In genomic region chr9:115512835-115513629, GRCm38 (mm10) we compare ENCODE assay signal across 17 mouse cellular contexts.
A peak's percentile ranks its signal among the peaks of the same experiment; 100 is the strongest.
DNase-seq lines count a peak whose midpoint lies in the region; ATAC-seq lines count a peak whose summit lies in the region.
"Had no signal": no experiment of that assay in that cellular context is flagged by ENCODE, and none has a peak within 500 bp of the region (broad histone marks: within the 10 kb centered on the region; RNA-seq: fewer than 3 reads in every experiment).

No protein-coding gene starts in this region.

- peaks cover 4% of the 10 kb centered on the region; the same call in 1 of the 2 replicates for H3K9me3 ChIP-seq in liver, embryonic 11.5 days (ENCODE audit: control insufficient read depth, low read length)
- peaks cover 14% of the 10 kb centered on the region; the same call in 1 of the 2 replicates for H3K9me3 ChIP-seq in embryonic facial prominence, embryonic 10.5 days
- peaks cover 54% of the 10 kb centered on the region for H3K9me3 ChIP-seq in megakaryocyte, embryonic 14.5 days

- ATAC-seq in liver, embryonic 11.5 days (replicated peaks; ENCODE audit: low FRiP score), result no peak
- peak; percentile 68 for ATAC-seq in common myeloid progenitor, adult 5-6 weeks (replicated peaks; ENCODE audit: low read depth, poor library complexity, severe bottlenecking)
- ATAC-seq: activated CD4-positive, CD25-positive, alpha-beta regulatory T cell, adult 4 months had no signal

- no peaks in the 10 kb centered on the region for H3K36me3 ChIP-seq in liver, embryonic 11.5 days (ENCODE audit: control insufficient read depth, insufficient read depth, low read length)
- no peaks in the 10 kb centered on the region for H3K36me3 ChIP-seq in embryonic facial prominence, embryonic 10.5 days (replicated peaks)
- peaks cover 2% of the 10 kb centered on the region for H3K36me3 ChIP-seq in megakaryocyte, embryonic 14.5 days (replicated peaks; ENCODE audit: low read length)
- H3K36me3 ChIP-seq: heart, embryonic 13.5 days; hindbrain, embryonic 12.5 days had no signal

- 67% methylated on average over 16 of the region's 16 CpGs for WGBS in liver, embryonic 11.5 days
- 63% methylated on average over 16 of the region's 16 CpGs for WGBS in embryonic facial prominence, embryonic 10.5 days

- DNase-seq in liver, result peak; percentile 39
- no peak for DNase-seq in liver, embryonic 11.5 days (ENCODE audit: low spot score)
- DNase-seq in embryonic facial prominence, embryonic 10.5 days (ENCODE audit: low spot score), result peak; percentile 12
- no peak for DNase-seq in gastrocnemius, adult 8-10 months (ENCODE audit: low spot score in 2 of 2)
- no peak for DNase-seq in cerebellum, adult 9-10 months
- DNase-seq in layer of hippocampus, adult 9-11 months, result no peak
- DNase-seq: cerebellum, postnatal 14 days; kidney, adult 11 months; kidney, postnatal 36 days; left cerebral cortex, postnatal 4 days; lung, postnatal 36 days had no signal

- H3K4me1 ChIP-seq in liver, embryonic 11.5 days (replicated peaks; ENCODE audit: control insufficient read depth, insufficient read depth, low read length), result no peaks in the 10 kb centered on the region
- H3K4me1 ChIP-seq in embryonic facial prominence, embryonic 10.5 days, result peaks cover 7% of the 10 kb centered on the region
- H3K4me1 ChIP-seq in megakaryocyte, embryonic 14.5 days, result peaks cover 22% of the 10 kb centered on the region
- H3K4me1 ChIP-seq: heart, embryonic 13.5 days; hindbrain, embryonic 12.5 days had no signal

- H3K4me2 ChIP-seq in liver, embryonic 11.5 days, result no peak overlapping the region
- H3K4me2 ChIP-seq: heart, embryonic 13.5 days; hindbrain, embryonic 12.5 days had no signal

- no peak overlapping the region for H3K9ac ChIP-seq in liver, embryonic 11.5 days (ENCODE audit: low read depth, low read length)
- H3K9ac ChIP-seq: heart, embryonic 13.5 days; hindbrain, embryonic 12.5 days had no signal

- no peaks in the 10 kb centered on the region for H3K27me3 ChIP-seq in liver, embryonic 11.5 days (replicated peaks; ENCODE audit: control insufficient read depth, insufficient read depth, low read length)
- no peaks in the 10 kb centered on the region for H3K27me3 ChIP-seq in embryonic facial prominence, embryonic 10.5 days (replicated peaks; ENCODE audit: low read depth, poor library complexity, severe bottlenecking)
- peaks cover 12% of the 10 kb centered on the region for H3K27me3 ChIP-seq in megakaryocyte, embryonic 14.5 days (replicated peaks)
- H3K27me3 ChIP-seq: heart, embryonic 13.5 days; hindbrain, embryonic 12.5 days had no signal

- H3K27ac ChIP-seq in liver, embryonic 11.5 days (ENCODE audit: low read depth, low read length), result no peak overlapping the region
- H3K27ac ChIP-seq in embryonic facial prominence, embryonic 10.5 days (replicated peaks), result no peak overlapping the region
- H3K27ac ChIP-seq: heart, embryonic 13.5 days; hindbrain, embryonic 12.5 days had no signal

- no peak overlapping the region for H3K4me3 ChIP-seq in liver, embryonic 11.5 days (ENCODE audit: low read depth, low read length)
- H3K4me3 ChIP-seq in embryonic facial prominence, embryonic 10.5 days, result no peak overlapping the region
- peak overlapping the region; percentile 70 for H3K4me3 ChIP-seq in megakaryocyte, embryonic 14.5 days (replicated peaks)
- H3K4me3 ChIP-seq: heart, embryonic 13.5 days; hindbrain, embryonic 12.5 days; myocyte had no signal

Comparison
In these comparisons a context has a peak if more than half of its experiments do, and no peak if none do; other contexts are left out.
1. DNase-seq: peak in liver (single experiment) and embryonic facial prominence, embryonic 10.5 days (single experiment); none in liver, embryonic 11.5 days (single experiment), gastrocnemius, adult 8-10 months (0 of 2), cerebellum, adult 9-10 months (single experiment) and layer of hippocampus, adult 9-11 months (single experiment).